Mouse (Mus musculus) skeletal muscle tissue, adult 2 months (tissue): ENCODE data around the gene Tsfm.
"Not testable (repeated sequence)": the region's sequence is repeated elsewhere in the genome, so short reads cannot be mapped to it uniquely, and the experiment has no call there.

ENCODE experiments used
- DNase-seq: peaks from one replicate; pipeline ENCODE4 v3.0.0-alpha.2; 2012; ENCODE audit warnings: low read depth, low spot score

The Tsfm gene

GRCm38 (mm10) chr10:127030336-127031296 is at the start of gene Tsfm:
Gene Tsfm (minus strand): TSS chr10:127030840.
- DNase-seq, result peak; percentile 84

GRCm38 (mm10) chr10:127079665-127080391 is 49.2 kb upstream of the Tsfm start:
- no peak for DNase-seq

GRCm38 (mm10) chr10:127078677-127079575 is 48.3 kb upstream of the Tsfm start:
- DNase-seq, result no peak

GRCm38 (mm10) chr10:127078001-127078676 is 47.5 kb upstream of the Tsfm start:
- DNase-seq, result no peak

- DNase-seq, result no peak
Measured at GRCm38 (mm10) chr10:127077515-127077914, 46.9 kb upstream of the Tsfm start.

GRCm38 (mm10) chr10:127076082-127076481 is 45.4 kb upstream of the Tsfm start:
- DNase-seq, result no peak

- DNase-seq, result no peak
Measured at GRCm38 (mm10) chr10:127075651-127076050, 45.0 kb upstream of the Tsfm start.

- DNase-seq, result no peak
Measured at GRCm38 (mm10) chr10:127075080-127075479, 44.4 kb upstream of the Tsfm start, which contains the start of gene Agap2. Gene Agap2 (plus strand): TSS chr10:127075284.

- no peak for DNase-seq
Measured at GRCm38 (mm10) chr10:127073981-127074380, 43.3 kb upstream of the Tsfm start.

- not testable (repeated sequence) for DNase-seq
Measured at GRCm38 (mm10) chr10:127072969-127073368, 42.3 kb upstream of the Tsfm start.

GRCm38 (mm10) chr10:127072270-127072669 is 41.6 kb upstream of the Tsfm start:
- not testable (repeated sequence) for DNase-seq

GRCm38 (mm10) chr10:127071203-127071602 is 40.6 kb upstream of the Tsfm start:
- no peak for DNase-seq

GRCm38 (mm10) chr10:127070190-127071121 is 39.8 kb upstream of the Tsfm start, which contains the start of gene Tspan31:
Gene Tspan31 (minus strand): TSS chr10:127070264.
- DNase-seq, result peak; percentile 96

GRCm38 (mm10) chr10:127069281-127070189 is 38.9 kb upstream of the Tsfm start:
- no peak for DNase-seq

GRCm38 (mm10) chr10:127068360-127069038 is 37.9 kb upstream of the Tsfm start:
- DNase-seq, result no peak

- DNase-seq, result no peak
Measured at GRCm38 (mm10) chr10:127066519-127067018, 35.9 kb upstream of the Tsfm start.

GRCm38 (mm10) chr10:127065981-127066380 is 35.3 kb upstream of the Tsfm start:
- DNase-seq, result no peak
